Mouse (Mus musculus) heart, adult 2 months (tissue): ENCODE results near the gene Dpm2.

Source experiments
- CTCF ChIP-seq: fragments of 200-600 bp; IDR thresholded peaks from 2 replicates; pipeline ENCODE4 v1.8.1; 2022; ENCODE audit warnings: antibody characterized with exemption, mild to moderate bottlenecking, moderate library complexity
- EP300 ChIP-seq: fragments of 200-500 bp; IDR thresholded peaks from 2 replicates; pipeline ENCODE4 v1.6.1; 2011; ENCODE audit warnings: low read depth, low read length, control low read depth; ENCODE audit not compliant: insufficient read depth
- POLR2A ChIP-seq: fragments of 200-500 bp; IDR thresholded peaks from 2 replicates; pipeline ENCODE4 v1.6.1; 2011; ENCODE audit warnings: mild to moderate bottlenecking, low read depth, low read length, control low read depth; ENCODE audit not compliant: insufficient read depth

- TF ChIP-seq EP300: no peak
- no peak for TF ChIP-seq CTCF
- TF ChIP-seq POLR2A: no peak
Measured at GRCm38 (mm10) chr2:32546951-32547350, 23.7 kb upstream of the Dpm2 start.
